Mouse (Mus musculus) CD4-positive naive resting alpha-beta T cell, adult 76 days (primary cell): Measurements from ENCODE around the gene Rapgef4. TPM values are rescaled to one million over a fixed set of nuclear protein-coding genes. Genes with fewer than 3 reads are reported as not detected.

Experiments used
- total RNA-seq: library from RNA; stranded (reverse); gene quantifications from one replicate; pipeline ENCODE4 v1.2.4, GENCODE M21; 2023

Gene Rapgef4
- total RNA-seq, result 105 TPM

GRCm38 (mm10) chr2:71980771-71981342 is at the start of gene Rapgef4:
Gene Rapgef4, plus strand, starts transcription at chr2:71981240.

GRCm38 (mm10) chr2:72285256-72285887 is 304.3 kb downstream of the Rapgef4 start, which contains the start of gene Map3k20:
Gene Map3k20, plus strand, starts transcription at chr2:72285637.

Other genes starting within 250 kb of the Rapgef4 start
- 236 TPM for gene Itga6, start 235.6 kb upstream of the Rapgef4 start, total RNA-seq
- gene Pdk1, start 108.0 kb upstream of the Rapgef4 start, total RNA-seq, result 111 TPM